Mouse (Mus musculus): ENCODE measurements around the gene Cfap45.

Cfap45 gene

GRCm38 (mm10) chr1:172520576-172521440, at the start of gene Cfap45:
Cfap45 (plus strand) TSS chr1:172520801.
- ATAC-seq (ENCODE audit: low TSS enrichment): peak; percentile 95

DNA sequence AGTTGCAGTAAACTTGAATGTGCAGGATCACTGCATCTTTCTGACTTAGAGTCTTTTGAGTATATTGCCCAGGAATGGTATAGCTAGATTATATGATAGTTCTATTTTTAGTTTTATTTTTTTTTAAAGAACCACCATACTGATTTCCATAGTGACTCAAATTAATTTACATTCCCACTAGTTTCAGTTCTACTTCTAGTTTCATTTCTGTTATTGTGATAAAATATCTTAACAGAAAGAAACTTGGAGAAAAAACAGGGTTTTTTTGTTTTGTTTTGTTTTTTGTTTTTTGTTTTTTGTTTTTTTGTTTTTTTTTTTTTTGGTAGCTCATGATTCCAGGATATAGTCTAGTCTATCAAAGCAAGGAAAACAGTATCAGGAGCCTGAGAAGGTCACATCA, 47.7 kb upstream of the Cfap45 start:
- no peak for ATAC-seq (ENCODE audit: low TSS enrichment)

DNA sequence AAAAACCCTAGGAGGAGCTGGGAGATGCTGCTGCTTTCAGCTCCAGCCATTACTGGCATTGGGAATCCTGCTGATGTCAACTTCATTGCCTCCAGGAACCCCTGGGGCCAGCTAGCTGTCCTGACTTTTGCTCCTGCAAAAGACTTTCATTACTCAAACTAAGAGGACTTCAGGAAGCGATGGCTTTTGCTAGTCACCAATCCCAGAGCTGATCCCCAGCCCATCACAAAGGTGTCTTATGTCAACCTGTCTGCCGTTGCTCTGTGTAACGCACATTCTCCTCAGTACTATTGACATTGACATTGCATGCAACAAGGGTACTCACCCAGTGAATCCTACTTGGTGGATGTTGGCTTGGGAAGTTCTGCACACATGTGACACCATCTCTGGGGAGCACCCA, 46.4 kb upstream of the Cfap45 start:
- no peak for ATAC-seq (ENCODE audit: low TSS enrichment)

- no peak for ATAC-seq (ENCODE audit: low TSS enrichment)
These were observed 45.4 kb upstream of the Cfap45 start, which contains the start of gene Slamf9 for GRCm38 (mm10) chr1:172475054-172475741. Slamf9 (plus strand) TSS chr1:172475358.

GRCm38 (mm10) chr1:172478020-172478419, 42.6 kb upstream of the Cfap45 start:
- ATAC-seq (ENCODE audit: low TSS enrichment): no peak

GRCm38 (mm10) chr1:172480376-172480775, 40.2 kb upstream of the Cfap45 start:
- no peak for ATAC-seq (ENCODE audit: low TSS enrichment)

GRCm38 (mm10) chr1:172481111-172481510, 39.5 kb upstream of the Cfap45 start:
- no peak for ATAC-seq (ENCODE audit: low TSS enrichment)

GRCm38 (mm10) chr1:172481540-172482280, 38.9 kb upstream of the Cfap45 start, which contains the start of gene Igsf9:
Igsf9 (plus strand) TSS chr1:172481788.
- ATAC-seq (ENCODE audit: low TSS enrichment): peak; percentile 88

DNA sequence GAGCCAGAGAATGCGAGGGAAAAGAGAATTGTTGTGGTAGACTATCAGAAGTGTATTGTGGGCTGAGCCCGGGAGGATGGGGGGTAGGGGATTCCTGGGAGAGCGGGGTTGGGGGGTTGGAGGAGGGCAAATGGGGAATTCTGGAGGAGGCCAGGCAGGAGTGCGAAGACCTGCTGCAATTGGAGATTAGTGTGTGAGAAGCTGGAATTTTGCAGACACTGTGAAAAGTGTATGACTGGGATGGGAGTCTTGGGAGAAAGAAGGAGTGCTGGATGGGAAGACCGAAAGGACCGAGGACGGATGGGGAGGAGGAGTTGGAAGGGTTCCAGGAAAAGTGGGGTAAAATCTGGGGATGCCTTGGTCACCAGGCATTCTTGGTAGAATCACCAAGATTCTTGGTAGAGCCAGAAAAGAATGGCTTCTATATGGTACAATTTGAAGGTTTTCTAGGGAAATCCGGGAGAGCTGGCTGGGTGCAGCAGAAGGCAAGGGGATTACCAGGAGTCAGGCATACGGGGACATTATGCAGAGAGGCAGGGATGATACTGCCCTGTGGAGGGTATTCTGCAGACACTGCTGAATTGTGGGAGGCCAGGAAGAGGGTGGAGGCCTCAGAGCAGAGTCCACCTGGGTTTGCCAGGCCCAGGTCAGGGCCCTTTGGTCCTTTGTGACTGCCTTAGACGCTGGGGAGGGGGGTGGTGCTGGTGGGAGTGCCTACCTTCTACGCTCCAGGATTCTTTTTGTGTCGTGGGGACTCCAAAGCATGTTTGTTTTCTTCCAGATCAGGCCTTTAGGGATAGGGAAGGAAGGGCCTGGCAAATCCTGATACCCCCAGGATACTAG, 37.9 kb upstream of the Cfap45 start:
- ATAC-seq (ENCODE audit: low TSS enrichment): no peak

DNA sequence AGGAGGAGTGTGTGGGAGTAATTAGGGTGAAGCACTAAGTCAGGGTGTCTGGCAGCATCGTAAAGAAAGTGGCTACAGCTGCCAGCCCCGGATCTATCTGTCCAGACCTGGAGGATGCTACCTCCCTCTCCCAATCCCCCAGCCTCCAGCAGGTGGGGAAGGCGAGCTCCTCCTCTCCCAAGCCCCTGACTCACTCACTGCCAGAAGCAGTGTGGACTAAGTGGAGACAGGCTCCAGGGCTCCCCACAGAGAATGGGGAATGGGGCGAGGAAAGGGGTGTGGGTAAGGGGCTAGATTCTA, 37.3 kb upstream of the Cfap45 start:
- no peak for ATAC-seq (ENCODE audit: low TSS enrichment)

- ATAC-seq (ENCODE audit: low TSS enrichment): no peak
These were observed 36.4 kb upstream of the Cfap45 start for GRCm38 (mm10) chr1:172484236-172484635.

- ATAC-seq (ENCODE audit: low TSS enrichment): no peak
These were observed 35.9 kb upstream of the Cfap45 start for GRCm38 (mm10) chr1:172484671-172485070.

GRCm38 (mm10) chr1:172485821-172486220, 34.8 kb upstream of the Cfap45 start:
- ATAC-seq (ENCODE audit: low TSS enrichment): no peak

GRCm38 (mm10) chr1:172486236-172486635, 34.4 kb upstream of the Cfap45 start:
- no peak for ATAC-seq (ENCODE audit: low TSS enrichment)

- no peak for ATAC-seq (ENCODE audit: low TSS enrichment)
These were observed 34.0 kb upstream of the Cfap45 start for GRCm38 (mm10) chr1:172486651-172487050.

GRCm38 (mm10) chr1:172487859-172488258, 32.7 kb upstream of the Cfap45 start:
- ATAC-seq (ENCODE audit: low TSS enrichment): peak; percentile 53

DNA sequence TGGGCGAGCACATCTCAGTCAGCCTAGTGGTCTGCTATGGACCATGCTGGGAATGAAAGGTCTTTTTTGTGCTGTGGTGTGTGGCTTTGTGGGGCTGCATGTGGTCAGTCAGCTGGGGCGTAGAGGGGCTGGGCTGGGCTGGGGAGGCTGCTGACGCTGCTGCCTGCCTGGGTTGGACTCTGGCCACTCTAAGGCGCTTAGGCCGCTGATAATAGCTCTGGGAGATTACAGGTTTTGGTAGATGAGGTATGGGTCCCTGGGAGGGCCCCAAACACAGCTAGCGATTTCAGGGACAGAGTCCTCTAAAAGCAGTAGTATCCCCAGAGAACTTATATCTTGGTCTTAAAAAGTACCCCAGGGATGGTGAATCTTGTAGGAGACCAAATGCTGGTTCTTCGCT, 31.8 kb upstream of the Cfap45 start:
- no peak for ATAC-seq (ENCODE audit: low TSS enrichment)

- peak; percentile 4; the same call in 1 of the 2 replicates for ATAC-seq (ENCODE audit: low TSS enrichment)
These were observed 30.9 kb upstream of the Cfap45 start for GRCm38 (mm10) chr1:172489585-172490250.

DNA sequence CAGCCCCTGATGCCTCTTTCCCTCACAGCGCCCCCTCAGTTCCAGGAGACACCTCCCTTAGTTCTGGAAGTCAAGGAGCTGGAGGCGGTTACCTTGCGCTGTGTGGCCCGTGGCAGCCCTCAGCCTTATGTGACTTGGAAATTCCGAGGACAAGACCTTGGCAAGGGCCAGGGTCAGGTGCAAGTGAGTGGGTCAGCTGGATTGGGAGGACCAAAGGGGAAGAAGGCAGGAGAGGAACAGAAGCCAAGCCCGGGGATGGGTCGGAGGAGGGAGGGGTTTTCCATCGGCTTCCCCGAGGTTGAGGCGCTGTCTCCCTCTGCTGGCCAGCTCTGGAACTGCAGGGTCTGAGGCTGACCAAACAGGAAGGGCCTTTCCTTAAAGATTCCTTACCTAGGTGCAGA, 30.3 kb upstream of the Cfap45 start:
- peak; percentile 61 for ATAC-seq (ENCODE audit: low TSS enrichment)

DNA sequence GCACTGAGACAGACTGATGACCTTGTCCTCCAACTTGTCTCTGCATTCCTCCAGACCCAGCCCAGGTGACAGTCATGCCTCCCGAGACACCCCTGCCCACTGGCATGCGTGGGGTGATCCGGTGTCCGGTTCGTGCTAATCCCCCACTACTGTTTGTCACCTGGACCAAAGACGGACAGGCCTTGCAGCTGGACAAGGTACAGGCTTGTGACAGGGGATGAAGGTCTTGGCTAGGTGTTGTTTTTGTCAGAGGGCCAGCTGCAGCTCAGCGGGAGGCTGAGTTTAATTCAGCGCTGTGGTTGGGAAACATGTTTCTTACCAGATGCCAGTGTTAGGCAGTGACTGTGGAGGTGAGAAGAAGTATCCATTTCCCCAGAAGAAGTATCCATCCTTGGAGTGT, 28.6 kb upstream of the Cfap45 start:
- no peak for ATAC-seq (ENCODE audit: low TSS enrichment)

- no peak for ATAC-seq (ENCODE audit: low TSS enrichment)
These were observed 27.1 kb upstream of the Cfap45 start for GRCm38 (mm10) chr1:172493516-172493915.
